Mouse (Mus musculus) MEL (cell line): ENCODE measurements around the gene Hs6st1. TPM values are rescaled to one million over a fixed set of nuclear protein-coding genes. Genes with fewer than 3 reads are reported as not detected.

Experiments
- DNase-seq: peaks from one replicate; pipeline ENCODE4 v3.0.0; 2011; ENCODE audit warnings: low read depth, low spot score
- H3K27ac ChIP-seq: 2 replicates; pipeline ENCODE4 v1.5.1; 2012; ENCODE audit warnings: low read depth, mild to moderate bottlenecking, control low read depth, low read length, moderate library complexity; ENCODE audit not compliant: control insufficient read depth
- H3K27me3 ChIP-seq, 2 experiments: fragments of 150-350 bp in 1 of 2; sonication (generic) in 1 of 2; 2 replicates each; pipeline ENCODE4 v1.6.1; 2012; ENCODE audit warnings: low read length in 2 of 2, mild to moderate bottlenecking in 2 of 2, improper control_type of control experiment in 1 of 2, moderate library complexity in 1 of 2; ENCODE audit not compliant: insufficient read depth in 2 of 2, control insufficient read depth in 1 of 2
- H3K36me3 ChIP-seq, 2 experiments: 2 replicates each; pipeline ENCODE4 v1.6.1; 2012 to 2014; ENCODE audit warnings: low read length in 2 of 2, improper control_type of control experiment in 1 of 2, inconsistent platforms in 1 of 2, mild to moderate bottlenecking in 1 of 2; ENCODE audit not compliant: insufficient read depth in 2 of 2, control insufficient read depth in 1 of 2
- H3K4me1 ChIP-seq, 2 experiments: fragments of 150-350 bp in 1 of 2; sonication (generic) in 1 of 2; 2 replicates each; pipeline ENCODE4 v1.6.1; 2012; ENCODE audit warnings: low read length in 2 of 2, improper control_type of control experiment in 1 of 2, mild to moderate bottlenecking in 1 of 2; ENCODE audit not compliant: insufficient read depth in 2 of 2, control insufficient read depth in 1 of 2
- H3K4me3 ChIP-seq, 2 experiments: fragments of 150-350 bp in 1 of 2; sonication (generic) in 1 of 2; 2 replicates each; pipeline ENCODE4 v1.5.1; 2012; ENCODE audit warnings: low read depth in 2 of 2, low read length in 2 of 2, mild to moderate bottlenecking in 2 of 2, moderate library complexity in 2 of 2, control low read depth in 1 of 2, improper control_type of control experiment in 1 of 2; ENCODE audit not compliant: control insufficient read depth in 1 of 2, insufficient read depth in 1 of 2
- H3K79me2 ChIP-seq: 2 replicates; pipeline ENCODE4 v1.6.1; 2012; ENCODE audit warnings: mild to moderate bottlenecking, low read length, moderate library complexity; ENCODE audit not compliant: control insufficient read depth, poor library complexity, insufficient read depth
- H3K9ac ChIP-seq: 2 replicates; pipeline ENCODE4 v1.6.1; 2012; ENCODE audit warnings: low read depth, mild to moderate bottlenecking, control low read depth, low read length, moderate library complexity; ENCODE audit not compliant: control insufficient read depth, poor library complexity, severe bottlenecking
- H3K9me3 ChIP-seq: fragments of 150-350 bp; sonication (generic); replicated peaks from 2 replicates; pipeline ENCODE4 v1.6.1; 2012; ENCODE audit warnings: mild to moderate bottlenecking, low read length, improper control_type of control experiment, moderate library complexity; ENCODE audit not compliant: insufficient read depth
- BHLHE40 ChIP-seq: IDR thresholded peaks from 2 replicates; pipeline ENCODE4 v1.6.1; 2012; ENCODE audit warnings: low read depth, mild to moderate bottlenecking, inconsistent platforms, low read length, improper control_type of control experiment, borderline replicate concordance
- CHD1 ChIP-seq: IDR thresholded peaks from 2 replicates; pipeline ENCODE4 v1.6.1; 2012; ENCODE audit warnings: low read depth, mild to moderate bottlenecking, inconsistent platforms, low read length, improper control_type of control experiment
- CHD2 ChIP-seq: IDR thresholded peaks from 2 replicates; pipeline ENCODE4 v1.6.1; 2011; ENCODE audit warnings: low read length, improper control_type of control experiment
- CTCF ChIP-seq, 3 experiments: IDR thresholded peaks in 2 of 3; conservative IDR thresholded peaks in 1 of 3; 2 replicates each; pipeline ENCODE4 v1.5.1; 2011 to 2012; ENCODE audit warnings: low read length in 3 of 3, low read depth in 2 of 3, mild to moderate bottlenecking in 2 of 3, improper control_type of control experiment in 1 of 3, inconsistent platforms in 1 of 3, mixed read lengths in 1 of 3, moderate library complexity in 1 of 3; ENCODE audit not compliant: control insufficient read depth in 1 of 3, insufficient read depth in 1 of 3, poor library complexity in 1 of 3, severe bottlenecking in 1 of 3
- EP300 ChIP-seq, 2 experiments: IDR thresholded peaks; 2 replicates each; pipeline ENCODE4 v1.6.1; 2011; ENCODE audit warnings: improper control_type of control experiment in 2 of 2, low read length in 2 of 2, low read depth in 1 of 2, mild to moderate bottlenecking in 1 of 2
- GABPA ChIP-seq: IDR thresholded peaks from 2 replicates; pipeline ENCODE4 v1.6.1; 2012; ENCODE audit warnings: low read depth, mild to moderate bottlenecking, inconsistent platforms, low read length, improper control_type of control experiment, moderate library complexity
- GATA1 ChIP-seq: IDR thresholded peaks from 2 replicates; pipeline ENCODE4 v1.6.1; 2011; ENCODE audit warnings: low read depth, low read length, improper control_type of control experiment
- KAT2A ChIP-seq: conservative IDR thresholded peaks from 2 replicates; pipeline ENCODE4 v1.6.1; 2012; ENCODE audit warnings: low read depth, low read length, improper control_type of control experiment, inconsistent platforms
- MAFK ChIP-seq: IDR thresholded peaks from 2 replicates; pipeline ENCODE4 v1.6.1; 2011; ENCODE audit warnings: low read depth, mild to moderate bottlenecking, low read length, improper control_type of control experiment, borderline replicate concordance
- MEF2A ChIP-seq: IDR thresholded peaks from 2 replicates; pipeline ENCODE4 v1.6.1; 2014; ENCODE audit warnings: low read depth, mild to moderate bottlenecking, inconsistent platforms, low read length, improper control_type of control experiment; ENCODE audit not compliant: poor library complexity, insufficient replicate concordance, severe bottlenecking; ENCODE audit errors: extremely low read depth
- MXI1 ChIP-seq: IDR thresholded peaks from 2 replicates; pipeline ENCODE4 v1.6.1; 2011; ENCODE audit warnings: mild to moderate bottlenecking, low read depth, low read length, improper control_type of control experiment
- NRF1 ChIP-seq: IDR thresholded peaks from 2 replicates; pipeline ENCODE4 v1.6.1; 2014; ENCODE audit warnings: low read depth, mild to moderate bottlenecking, inconsistent platforms, low read length, improper control_type of control experiment, moderate library complexity; ENCODE audit not compliant: poor library complexity, insufficient read depth, severe bottlenecking
- POLR2A ChIP-seq, 2 experiments: IDR thresholded peaks; 2 replicates each; pipeline ENCODE4 v1.6.1; 2011 to 2012; ENCODE audit warnings: low read length in 2 of 2, mild to moderate bottlenecking in 2 of 2, control low read depth in 1 of 2, improper control_type of control experiment in 1 of 2, low read depth in 1 of 2, moderate library complexity in 1 of 2; ENCODE audit not compliant: control insufficient read depth in 1 of 2, insufficient read depth in 1 of 2, poor library complexity in 1 of 2
- SIN3A ChIP-seq: IDR thresholded peaks from 2 replicates; pipeline ENCODE4 v1.6.1; 2012; ENCODE audit warnings: low read length, improper control_type of control experiment, inconsistent platforms
- ZNF384 ChIP-seq: IDR thresholded peaks from 2 replicates; pipeline ENCODE4 v1.6.1; 2012; ENCODE audit warnings: low read depth, mild to moderate bottlenecking, inconsistent platforms, low read length, improper control_type of control experiment
- polyA plus RNA-seq, 2 experiments: library from polyadenylated mRNA; stranded (reverse) in 1 of 2; unstranded in 1 of 2; fragments of >175 nt in 1 of 2; fragments of >200 nt in 1 of 2; gene quantifications; 2 replicates each; pipeline versions ENCODE4 v1.2.1 to v1.2.4; 2012; ENCODE audit warnings: low replicate concordance in 2 of 2, low read depth in 1 of 2; ENCODE audit not compliant: insufficient read length in 2 of 2, insufficient read depth in 1 of 2, missing spikeins in 1 of 2
- total RNA-seq: library from RNA; depleted of rRNA; stranded (reverse); fragments of 300-350 nt; gene quantifications from 2 replicates; pipeline ENCODE4 v1.2.3, GENCODE M21; 2012

Gene Hs6st1
- total and polyA plus RNA-seq, 3 experiments: 33.0 to 52.0 (median 45.7) TPM

DNA sequence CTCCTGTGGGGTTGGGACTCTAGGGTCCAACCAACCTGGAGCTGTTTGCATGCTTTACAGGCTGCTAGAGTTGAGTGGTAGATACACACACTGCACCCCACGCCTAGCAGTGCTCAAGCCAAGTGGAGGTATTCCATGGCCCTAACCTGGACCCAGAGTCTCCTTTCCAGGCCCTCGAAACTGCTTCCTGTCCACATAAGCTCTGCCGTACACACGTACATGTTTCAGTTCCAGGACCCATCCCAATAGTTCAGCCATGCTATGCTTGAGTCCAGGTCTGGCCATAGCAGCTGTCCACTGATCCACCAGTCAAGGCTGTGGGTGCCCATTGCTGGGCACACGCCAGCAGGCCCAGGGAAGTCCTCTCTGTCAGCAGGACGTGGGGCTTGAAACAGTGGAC, 2.0 kb downstream of the Hs6st1 start:
- Histone ChIP-seq H3K36me3 (peaks cover 3 to 25% of the 10 kb centered on the region in 2 experiments), H3K27ac (peak overlapping the region; percentile 5; the same call in 1 of the 2 replicates), H3K4me1 (peaks cover 12 to 49% of the 10 kb centered on the region in 2 experiments), H3K79me2 (peaks cover 68% of the 10 kb centered on the region), H3K9ac (peak overlapping the region; percentile 78), H3K27me3 (no peaks in the 10 kb centered on the region), H3K4me3 (peak overlapping the region; percentile 83 to 94), H3K9me3 (no peaks in the 10 kb centered on the region)
- no peak for TF ChIP-seq GATA1
- no peak for TF ChIP-seq GABPA
- TF ChIP-seq ZNF384: no peak
- peak; percentile 3 for TF ChIP-seq MXI1
- no peak for TF ChIP-seq CTCF (IDR thresholded peaks at IDR 0.05 in 2 of 3, conservative IDR thresholded peaks at IDR 0.05 in 1 of 3; ENCODE audit: control insufficient read depth in 1 of 3, insufficient read depth in 1 of 3, low read depth in 2 of 3, low read length in 3 of 3, poor library complexity in 1 of 3, severe bottlenecking in 1 of 3)
- no peak for TF ChIP-seq POLR2A (IDR thresholded peaks at IDR 0.05; ENCODE audit: control insufficient read depth in 1 of 2, insufficient read depth in 1 of 2, low read depth in 1 of 2, low read length in 2 of 2, poor library complexity in 1 of 2)
- TF ChIP-seq BHLHE40: no peak
- peak; percentile 49; the same call in 1 of the 2 replicates for TF ChIP-seq SIN3A
- TF ChIP-seq KAT2A: no peak
- TF ChIP-seq NRF1: no peak
- no peak for TF ChIP-seq CHD2
- TF ChIP-seq EP300 (IDR thresholded peaks at IDR 0.05; ENCODE audit: low read depth in 1 of 2, low read length in 2 of 2): no peak
- TF ChIP-seq MEF2A: no peak
- peak; percentile 48 for DNase-seq

DNA sequence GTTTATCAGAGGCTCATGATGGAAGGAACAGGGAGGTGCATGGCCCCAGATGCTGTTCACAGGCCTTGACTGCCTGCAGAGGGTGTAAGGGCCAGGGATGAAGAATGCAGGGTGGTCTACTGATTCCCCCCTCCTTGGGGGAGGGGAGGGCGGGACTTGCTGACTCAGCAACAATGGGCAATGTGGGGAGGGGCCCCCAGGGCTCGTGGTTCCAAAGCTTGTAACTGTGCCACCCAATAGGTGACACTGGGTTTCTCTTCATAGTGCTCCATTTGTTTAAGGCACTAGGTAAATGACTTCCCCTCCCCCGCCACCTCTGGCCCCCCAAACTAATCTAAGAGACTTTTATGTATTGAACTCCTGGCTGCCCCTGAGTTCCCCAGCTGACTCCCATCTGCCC, 2.5 kb downstream of the Hs6st1 start:
- no peak overlapping the region; the same call in 1 of the 2 replicates for H3K27ac ChIP-seq
- H3K4me1 ChIP-seq: peaks cover 12 to 48% of the 10 kb centered on the region in 2 experiments
- no peaks in the 10 kb centered on the region for H3K9me3 ChIP-seq
- H3K27me3 ChIP-seq: no peaks in the 10 kb centered on the region
- peak overlapping the region; percentile 78 for H3K9ac ChIP-seq
- TF ChIP-seq CHD1: no peak
- TF ChIP-seq MAFK: peak; percentile 85; the same call in 1 of the 2 replicates
- H3K36me3 ChIP-seq: peaks cover 3 to 25% of the 10 kb centered on the region in 2 experiments
- H3K4me3 ChIP-seq: peak overlapping the region; percentile 83 to 94
- DNase-seq: no peak
- peaks cover 73% of the 10 kb centered on the region for H3K79me2 ChIP-seq
